Mouse (Mus musculus) left cerebral cortex, postnatal 36 days (tissue): Measurements from ENCODE around the gene Dgkz. TPM values are rescaled to one million over a fixed set of nuclear protein-coding genes. Genes with fewer than 3 reads are reported as not detected.

Experiments
- DNase-seq, 2 experiments: peaks; one replicate each; pipeline ENCODE4 v3.0.0; 2021 to 2022; ENCODE audit warnings: low spot score in 2 of 2, mixed read lengths in 1 of 2
- intact Hi-C: fragments of 180-260 bp; cut with DNase I; formaldehyde crosslinking; loops from one replicate; pipeline ENCODE4 v1.15.1; 2025
- total RNA-seq, 2 experiments: library from RNA; stranded (reverse); gene quantifications; 2 replicates each; pipeline ENCODE4 v1.2.3; 2021

Gene Dgkz
- total RNA-seq, 2 experiments from 2014 or later: 503 to 538 TPM

GRCm38 (mm10) chr2:91997905-91998608, 22.4 kb upstream of the Dgkz start:
- no peak for DNase-seq
- intact Hi-C loops: no loop called here

- no peak for DNase-seq
- intact Hi-C loops: no loop called here
Observed at GRCm38 (mm10) chr2:91996006-91996405, 20.3 kb upstream of the Dgkz start.

GRCm38 (mm10) chr2:91993409-91993808, 17.7 kb upstream of the Dgkz start:
- no peak for DNase-seq
- intact Hi-C loops: no loop called here

- no peak for DNase-seq
- intact Hi-C loops: loop anchor here (5.0 to 10.0 kb wide), 2 partner anchors 343 to 445 kb away; partner anchors contain the start of gene Cry2
Observed at GRCm38 (mm10) chr2:91989750-91990149, 14.1 kb upstream of the Dgkz start.

- intact Hi-C loops: loop anchor here (1.0 to 10.0 kb wide), 3 partner anchors 71 to 447 kb away; partner anchors contain the start of gene Cry2
- DNase-seq: peak; percentile 70 to 84
Observed at GRCm38 (mm10) chr2:91987542-91987941, 11.9 kb upstream of the Dgkz start.

GRCm38 (mm10) chr2:91986071-91986470, 10.4 kb upstream of the Dgkz start:
- no peak for DNase-seq
- intact Hi-C loops: loop anchor here (5.0 to 10.0 kb wide), 2 partner anchors 346 to 449 kb away; partner anchors contain the start of gene Cry2

- intact Hi-C loops: loop anchor here (5.0 to 10.0 kb wide), 2 partner anchors 347 to 450 kb away; partner anchors contain the start of gene Cry2
Observed at GRCm38 (mm10) chr2:91984906-91985525, 9.4 kb upstream of the Dgkz start.

GRCm38 (mm10) chr2:91984439-91984838, 8.8 kb upstream of the Dgkz start:
- no peak for DNase-seq
- intact Hi-C loops: loop anchor here (10.0 kb wide), 1 partner anchor 450 kb away; the partner anchor contains the start of gene Cry2

More at GRCm38 (mm10) chr2:91984906-91985525, 9.4 kb upstream of the Dgkz start:
- no peak for DNase-seq

- DNase-seq: no peak
Observed at GRCm38 (mm10) chr2:91980830-91981229, 5.2 kb upstream of the Dgkz start.

GRCm38 (mm10) chr2:91980245-91980644, 4.6 kb upstream of the Dgkz start:
- intact Hi-C loops: loop anchor here (10.0 kb wide), 1 partner anchor 455 kb away; the partner anchor contains the start of gene Cry2

More at GRCm38 (mm10) chr2:91980830-91981229, 5.2 kb upstream of the Dgkz start:
- intact Hi-C loops: loop anchor here (10.0 kb wide), 1 partner anchor 454 kb away; the partner anchor contains the start of gene Cry2

GRCm38 (mm10) chr2:91978547-91978946, 2.9 kb upstream of the Dgkz start:
- intact Hi-C loops: loop anchor here (5.0 kb wide), 1 partner anchor 36 kb away; no protein-coding TSS in a partner anchor
- no peak for DNase-seq

More at GRCm38 (mm10) chr2:91980245-91980644, 4.6 kb upstream of the Dgkz start:
- DNase-seq: no peak

GRCm38 (mm10) chr2:91977960-91978359, 2.3 kb upstream of the Dgkz start:
- intact Hi-C loops: loop anchor here (5.0 kb wide), 1 partner anchor 36 kb away; no protein-coding TSS in a partner anchor
- no peak for DNase-seq

- intact Hi-C loops: no loop called here
- DNase-seq: no peak
Observed at GRCm38 (mm10) chr2:91973416-91974135, 2.1 kb downstream of the Dgkz start.

GRCm38 (mm10) chr2:91972121-91972566, 3.5 kb downstream of the Dgkz start:
- no peak for DNase-seq
- intact Hi-C loops: no loop called here

- DNase-seq: peak; percentile 71 to 78
- intact Hi-C loops: no loop called here
Observed at GRCm38 (mm10) chr2:91971231-91972097, 4.2 kb downstream of the Dgkz start.

- no peak for DNase-seq
- intact Hi-C loops: no loop called here
Observed at GRCm38 (mm10) chr2:91967962-91968361, 7.7 kb downstream of the Dgkz start.

GRCm38 (mm10) chr2:91966367-91966766, 9.3 kb downstream of the Dgkz start:
- no peak for DNase-seq

GRCm38 (mm10) chr2:91965417-91965816, 10.2 kb downstream of the Dgkz start:
- no peak for DNase-seq
- intact Hi-C loops: no loop called here

More at GRCm38 (mm10) chr2:91966367-91966766, 9.3 kb downstream of the Dgkz start:
- intact Hi-C loops: no loop called here
